Mouse (Mus musculus): ENCODE data around the gene Gtf3c5. TPM values are rescaled to one million over a fixed set of nuclear protein-coding genes. Genes with fewer than 3 reads are reported as not detected.

Gene Gtf3c5
- polyA plus RNA-seq, 1 experiment = not detected

GRCm38 (mm10) chr2:28564380-28564779 lies 19.2 kb downstream of the Gtf3c5 start:
- 91% methylated on average over 4 of the region's 4 CpGs for WGBS
- no peaks in the 10 kb centered on the region for H3K4me1 ChIP-seq (ENCODE audit: control insufficient read depth, insufficient read depth, low read length)
- H3K4me3 ChIP-seq (ENCODE audit: insufficient read depth, low read depth, low read length) = no peak overlapping the region
- TF ChIP-seq POLR2A (IDR thresholded peaks at IDR 0.05; ENCODE audit: insufficient read depth, low read depth, low read length) = no peak
- no peak for TF ChIP-seq CTCF (IDR thresholded peaks at IDR 0.05; ENCODE audit: insufficient read depth, low read depth, low read length)
- H3K27ac ChIP-seq (ENCODE audit: insufficient read depth, low read depth, low read length) = no peak overlapping the region

- TF ChIP-seq POLR2A (IDR thresholded peaks at IDR 0.05; ENCODE audit: insufficient read depth, low read depth, low read length) (no peak), CTCF (IDR thresholded peaks at IDR 0.05; ENCODE audit: insufficient read depth, low read depth, low read length) (no peak)
- no peaks in the 10 kb centered on the region for H3K4me1 ChIP-seq (ENCODE audit: control insufficient read depth, insufficient read depth, low read length)
- H3K4me3 ChIP-seq (ENCODE audit: insufficient read depth, low read depth, low read length) = no peak overlapping the region
- H3K27ac ChIP-seq (ENCODE audit: insufficient read depth, low read depth, low read length) = no peak overlapping the region
Measured at GRCm38 (mm10) chr2:28563830-28564229, 19.7 kb downstream of the Gtf3c5 start.

GRCm38 (mm10) chr2:28563303-28563702 lies 20.2 kb downstream of the Gtf3c5 start, which contains the start of gene Cel:
Gene Cel (minus strand): TSS chr2:28563403.
- no peak within 1 kb of the TSS for H3K27ac ChIP-seq (ENCODE audit: insufficient read depth, low read depth, low read length)
- no peaks in the 10 kb centered on the region for H3K4me1 ChIP-seq (ENCODE audit: control insufficient read depth, insufficient read depth, low read length)
- WGBS = 75% methylated on average over 6 of the region's 6 CpGs
- no peak within 1 kb of the TSS for H3K4me3 ChIP-seq (ENCODE audit: insufficient read depth, low read depth, low read length)
- TF ChIP-seq CTCF (IDR thresholded peaks at IDR 0.05; ENCODE audit: insufficient read depth, low read depth, low read length) = no peak
- no peak for TF ChIP-seq POLR2A (IDR thresholded peaks at IDR 0.05; ENCODE audit: insufficient read depth, low read depth, low read length)

GRCm38 (mm10) chr2:28557452-28557851 lies 26.1 kb downstream of the Gtf3c5 start:
- H3K4me3 ChIP-seq (ENCODE audit: insufficient read depth, low read depth, low read length) = no peak overlapping the region
- no peak overlapping the region for H3K27ac ChIP-seq (ENCODE audit: insufficient read depth, low read depth, low read length)
- WGBS = 79% methylated on average over 5 of the region's 5 CpGs
- H3K4me1 ChIP-seq (ENCODE audit: control insufficient read depth, insufficient read depth, low read length) = no peaks in the 10 kb centered on the region
- no peak for TF ChIP-seq POLR2A (IDR thresholded peaks at IDR 0.05; ENCODE audit: insufficient read depth, low read depth, low read length)
- no peak for TF ChIP-seq CTCF (IDR thresholded peaks at IDR 0.05; ENCODE audit: insufficient read depth, low read depth, low read length)

- TF ChIP-seq CTCF (IDR thresholded peaks at IDR 0.05; ENCODE audit: insufficient read depth, low read depth, low read length) (no peak), POLR2A (IDR thresholded peaks at IDR 0.05; ENCODE audit: insufficient read depth, low read depth, low read length) (no peak)
Measured at GRCm38 (mm10) chr2:28552301-28552700, 31.2 kb downstream of the Gtf3c5 start.

GRCm38 (mm10) chr2:28549157-28549556 lies 34.4 kb downstream of the Gtf3c5 start:
- Histone ChIP-seq H3K4me1 (ENCODE audit: control insufficient read depth, insufficient read depth, low read length) (peaks cover 6% of the 10 kb centered on the region; the same call in 1 of the 2 replicates), H3K27ac (ENCODE audit: insufficient read depth, low read depth, low read length) (no peak overlapping the region), H3K4me3 (ENCODE audit: insufficient read depth, low read depth, low read length) (no peak overlapping the region)
- TF ChIP-seq CTCF (IDR thresholded peaks at IDR 0.05; ENCODE audit: insufficient read depth, low read depth, low read length) (no peak), POLR2A (IDR thresholded peaks at IDR 0.05; ENCODE audit: insufficient read depth, low read depth, low read length) (no peak)
- 86% methylated on average over 13 of the region's 13 CpGs for WGBS

More at GRCm38 (mm10) chr2:28552301-28552700, 31.2 kb downstream of the Gtf3c5 start:
- 95% methylated on average over 5 of the region's 5 CpGs for WGBS
- no peaks in the 10 kb centered on the region for H3K4me1 ChIP-seq (ENCODE audit: control insufficient read depth, insufficient read depth, low read length)
- H3K27ac ChIP-seq (ENCODE audit: insufficient read depth, low read depth, low read length) = no peak overlapping the region
- H3K4me3 ChIP-seq (ENCODE audit: insufficient read depth, low read depth, low read length) = no peak overlapping the region

GRCm38 (mm10) chr2:28547237-28548172 lies 36.0 kb downstream of the Gtf3c5 start:
- Histone ChIP-seq H3K4me1 (ENCODE audit: control insufficient read depth, insufficient read depth, low read length) (peaks cover 16% of the 10 kb centered on the region; the same call in 1 of the 2 replicates), H3K4me3 (ENCODE audit: insufficient read depth, low read depth, low read length) (no peak overlapping the region), H3K27ac (ENCODE audit: insufficient read depth, low read depth, low read length) (no peak overlapping the region)
- TF ChIP-seq CTCF (IDR thresholded peaks at IDR 0.05; ENCODE audit: insufficient read depth, low read depth, low read length) (peak; percentile 45), POLR2A (IDR thresholded peaks at IDR 0.05; ENCODE audit: insufficient read depth, low read depth, low read length) (no peak)
- 51% methylated on average over 11 of the region's 11 CpGs for WGBS

- H3K4me1 ChIP-seq (ENCODE audit: control insufficient read depth, insufficient read depth, low read length) = peaks cover 16% of the 10 kb centered on the region; the same call in 1 of the 2 replicates
- no peak overlapping the region for H3K27ac ChIP-seq (ENCODE audit: insufficient read depth, low read depth, low read length)
- no peak overlapping the region for H3K4me3 ChIP-seq (ENCODE audit: insufficient read depth, low read depth, low read length)
- TF ChIP-seq POLR2A (IDR thresholded peaks at IDR 0.05; ENCODE audit: insufficient read depth, low read depth, low read length) = no peak
- no peak for TF ChIP-seq CTCF (IDR thresholded peaks at IDR 0.05; ENCODE audit: insufficient read depth, low read depth, low read length)
- 83% methylated on average over 6 of the region's 6 CpGs for WGBS
Measured at GRCm38 (mm10) chr2:28546560-28546959, 37.0 kb downstream of the Gtf3c5 start.

- Histone ChIP-seq H3K4me1 (ENCODE audit: control insufficient read depth, insufficient read depth, low read length) (peaks cover 16% of the 10 kb centered on the region; the same call in 1 of the 2 replicates), H3K4me3 (ENCODE audit: insufficient read depth, low read depth, low read length) (no peak overlapping the region), H3K27ac (ENCODE audit: insufficient read depth, low read depth, low read length) (no peak overlapping the region)
- TF ChIP-seq CTCF (IDR thresholded peaks at IDR 0.05; ENCODE audit: insufficient read depth, low read depth, low read length) (no peak), POLR2A (IDR thresholded peaks at IDR 0.05; ENCODE audit: insufficient read depth, low read depth, low read length) (no peak)
Measured at GRCm38 (mm10) chr2:28545976-28546375, 37.6 kb downstream of the Gtf3c5 start.
